Mouse (Mus musculus) forebrain, embryonic 13.5 days (tissue): ENCODE data around the gene Txndc9. TPM values are rescaled to one million over a fixed set of nuclear protein-coding genes. Genes with fewer than 3 reads are reported as not detected.

Experiments used
- ATAC-seq: fragments of 200-750 bp; cut with Nextera tagmentation; 2 replicates; pipeline ENCODE4 v1.8.0; 2017
- H3K27ac ChIP-seq: fragments of 300-500 bp; sonication (generic); 2 replicates; pipeline ENCODE4 v1.5.1; 2015; ENCODE audit warnings: inconsistent platforms, mild to moderate bottlenecking, moderate library complexity
- H3K27me3 ChIP-seq: fragments of 300-500 bp; sonication (generic); 2 replicates; pipeline ENCODE4 v1.6.1; 2015; ENCODE audit warnings: mild to moderate bottlenecking, inconsistent platforms
- H3K36me3 ChIP-seq: fragments of 300-500 bp; sonication (generic); 2 replicates; pipeline ENCODE4 v1.6.1; 2015; ENCODE audit warnings: mild to moderate bottlenecking, inconsistent platforms; ENCODE audit not compliant: poor library complexity, severe bottlenecking
- H3K4me1 ChIP-seq: fragments of 300-500 bp; sonication (generic); 2 replicates; pipeline ENCODE4 v1.6.1; 2015; ENCODE audit warnings: inconsistent platforms
- H3K4me2 ChIP-seq: fragments of 300-500 bp; sonication (generic); 2 replicates; pipeline ENCODE4 v1.6.1; 2015; ENCODE audit warnings: inconsistent platforms, mild to moderate bottlenecking, moderate library complexity
- H3K4me3 ChIP-seq: fragments of 300-500 bp; sonication (generic); 2 replicates; pipeline ENCODE4 v1.5.1; 2015; ENCODE audit warnings: mild to moderate bottlenecking, inconsistent platforms
- H3K9ac ChIP-seq: fragments of 300-500 bp; sonication (generic); 2 replicates; pipeline ENCODE4 v1.6.1; 2015; ENCODE audit warnings: mild to moderate bottlenecking, inconsistent platforms
- H3K9me3 ChIP-seq: fragments of 300-500 bp; sonication (generic); replicated peaks from 2 replicates; pipeline ENCODE4 v1.6.1; 2016; ENCODE audit warnings: inconsistent platforms
- WGBS: fragments of 180-500 bp; shearing (Covaris S2); methylation state at CpG from one replicate; pipeline ENCODE4 v1.1.7; 2015; 5-methylcytosine and 5-hydroxymethylcytosine counted together
- polyA plus RNA-seq: library from polyadenylated mRNA; unstranded; fragments of >200 nt; fragmentation: Nextera tagmentation; extraction: Ambion mirVana; gene quantifications from 2 replicates; pipeline ENCODE4 v1.2.1, GENCODE M21; 2015

The Txndc9 gene
- 162 and 167 TPM in 2 replicates for polyA plus RNA-seq

- Histone ChIP-seq H3K9me3 (no peaks in the 10 kb centered on the region), H3K9ac (peak within 1 kb of the TSS; percentile 95), H3K27ac (peak within 1 kb of the TSS; percentile 93), H3K27me3 (no peaks in the 10 kb centered on the region), H3K4me2 (peak within 1 kb of the TSS; percentile 81), H3K4me3 (peak within 1 kb of the TSS; percentile 96), H3K36me3 (peaks cover 28% of the 10 kb centered on the region), H3K4me1 (peaks cover 24% of the 10 kb centered on the region)
- WGBS = 0% methylated on average over 50 of the region's 50 CpGs
- peak; percentile 92 for ATAC-seq
Observed at GRCm38 (mm10) chr1:37997867-37998266, at the start of gene Txndc9, which contains the start of gene Eif5b. Gene Txndc9, minus strand, starts transcription at chr1:37997893. Gene Eif5b, plus strand, starts transcription at chr1:37998010.

GRCm38 (mm10) chr1:38038898-38039297 is 41.2 kb upstream of the Txndc9 start:
- no peak overlapping the region for H3K4me2 ChIP-seq
- H3K4me3 ChIP-seq = no peak overlapping the region
- H3K27me3 ChIP-seq = no peaks in the 10 kb centered on the region
- 91% methylated on average over 2 of the region's 2 CpGs for WGBS
- H3K36me3 ChIP-seq = peaks cover 77% of the 10 kb centered on the region
- no peak for ATAC-seq
- H3K9me3 ChIP-seq = no peaks in the 10 kb centered on the region; the same call in 1 of the 2 replicates
- H3K4me1 ChIP-seq = no peaks in the 10 kb centered on the region
- no peak overlapping the region for H3K9ac ChIP-seq
- no peak overlapping the region for H3K27ac ChIP-seq

GRCm38 (mm10) chr1:38037375-38037774 is 39.7 kb upstream of the Txndc9 start:
- 93% methylated on average over 5 of the region's 5 CpGs for whole genome bisulfite sequencing
- no peak for ATAC-seq
- H3K9ac ChIP-seq = no peak overlapping the region
- H3K36me3 ChIP-seq = peaks cover 83% of the 10 kb centered on the region
- no peak overlapping the region for H3K27ac ChIP-seq
- no peaks in the 10 kb centered on the region for H3K27me3 ChIP-seq
- H3K9me3 ChIP-seq = no peaks in the 10 kb centered on the region; the same call in 1 of the 2 replicates
- no peaks in the 10 kb centered on the region for H3K4me1 ChIP-seq
- no peak overlapping the region for H3K4me3 ChIP-seq
- no peak overlapping the region for H3K4me2 ChIP-seq

GRCm38 (mm10) chr1:38035521-38035920 is 37.8 kb upstream of the Txndc9 start:
- Histone ChIP-seq H3K4me2 (no peak overlapping the region), H3K27me3 (no peaks in the 10 kb centered on the region), H3K36me3 (peaks cover 74% of the 10 kb centered on the region), H3K4me3 (no peak overlapping the region), H3K9ac (no peak overlapping the region), H3K4me1 (no peaks in the 10 kb centered on the region), H3K9me3 (no peaks in the 10 kb centered on the region), H3K27ac (no peak overlapping the region)
- 92% methylated on average over 4 of the region's 4 CpGs for WGBS
- no peak for ATAC-seq

- Histone ChIP-seq H3K36me3 (peaks cover 46% of the 10 kb centered on the region), H3K4me3 (no peak overlapping the region), H3K4me1 (no peaks in the 10 kb centered on the region), H3K27ac (no peak overlapping the region), H3K4me2 (no peak overlapping the region), H3K27me3 (no peaks in the 10 kb centered on the region), H3K9ac (no peak overlapping the region), H3K9me3 (no peaks in the 10 kb centered on the region)
- WGBS = 96% methylated on average over 5 of the region's 5 CpGs
- no peak for ATAC-seq
Observed at GRCm38 (mm10) chr1:38031391-38031790, 33.7 kb upstream of the Txndc9 start.

GRCm38 (mm10) chr1:38027301-38027700 is 29.6 kb upstream of the Txndc9 start:
- no peak overlapping the region for H3K4me2 ChIP-seq
- ATAC-seq = no peak
- no peak overlapping the region for H3K4me3 ChIP-seq
- no peaks in the 10 kb centered on the region for H3K4me1 ChIP-seq
- 94% methylated on average over 7 of the region's 7 CpGs for WGBS
- peaks cover 40% of the 10 kb centered on the region for H3K36me3 ChIP-seq
- H3K9me3 ChIP-seq = no peaks in the 10 kb centered on the region
- H3K27me3 ChIP-seq = no peaks in the 10 kb centered on the region
- no peak overlapping the region for H3K27ac ChIP-seq
- no peak overlapping the region for H3K9ac ChIP-seq

- Histone ChIP-seq H3K27me3 (no peaks in the 10 kb centered on the region), H3K4me2 (no peak overlapping the region), H3K4me1 (no peaks in the 10 kb centered on the region), H3K4me3 (no peak overlapping the region), H3K9ac (no peak overlapping the region), H3K9me3 (no peaks in the 10 kb centered on the region), H3K36me3 (peaks cover 19% of the 10 kb centered on the region), H3K27ac (no peak overlapping the region)
- 98% methylated on average over 2 of the region's 2 CpGs for WGBS
- no peak for ATAC-seq
Observed at GRCm38 (mm10) chr1:38014551-38015203, 17.0 kb upstream of the Txndc9 start.

- no peak overlapping the region for H3K27ac ChIP-seq
- ATAC-seq = no peak
- no peak overlapping the region for H3K4me2 ChIP-seq
- no peaks in the 10 kb centered on the region for H3K9me3 ChIP-seq
- no peak overlapping the region for H3K4me3 ChIP-seq
- no peaks in the 10 kb centered on the region for H3K27me3 ChIP-seq
- no peaks in the 10 kb centered on the region for H3K4me1 ChIP-seq
- H3K36me3 ChIP-seq = no peaks in the 10 kb centered on the region
- no peak overlapping the region for H3K9ac ChIP-seq
Observed at GRCm38 (mm10) chr1:38012509-38012908, 14.8 kb upstream of the Txndc9 start.

GRCm38 (mm10) chr1:38012104-38012503 is 14.4 kb upstream of the Txndc9 start:
- Histone ChIP-seq H3K4me3 (no peak overlapping the region), H3K4me1 (no peaks in the 10 kb centered on the region), H3K27me3 (no peaks in the 10 kb centered on the region), H3K9me3 (no peaks in the 10 kb centered on the region), H3K36me3 (no peaks in the 10 kb centered on the region), H3K27ac (no peak overlapping the region), H3K9ac (no peak overlapping the region), H3K4me2 (no peak overlapping the region)
- 87% methylated on average over 3 of the region's 3 CpGs for WGBS
- ATAC-seq = no peak

GRCm38 (mm10) chr1:38011647-38012046 is 14.0 kb upstream of the Txndc9 start:
- 81% methylated on average over 6 of the region's 6 CpGs for WGBS
- Histone ChIP-seq H3K9me3 (no peaks in the 10 kb centered on the region), H3K36me3 (no peaks in the 10 kb centered on the region), H3K4me3 (no peak overlapping the region), H3K27ac (no peak overlapping the region), H3K9ac (no peak overlapping the region), H3K27me3 (no peaks in the 10 kb centered on the region), H3K4me1 (no peaks in the 10 kb centered on the region), H3K4me2 (no peak overlapping the region)
- ATAC-seq = no peak

- H3K27me3 ChIP-seq = no peaks in the 10 kb centered on the region
- no peak overlapping the region for H3K9ac ChIP-seq
- H3K4me2 ChIP-seq = no peak overlapping the region
- H3K36me3 ChIP-seq = no peaks in the 10 kb centered on the region
- no peak overlapping the region for H3K4me3 ChIP-seq
- ATAC-seq = no peak
- no peak overlapping the region for H3K27ac ChIP-seq
- H3K4me1 ChIP-seq = no peaks in the 10 kb centered on the region
- WGBS = 78% methylated on average over 3 of the region's 3 CpGs
- no peaks in the 10 kb centered on the region for H3K9me3 ChIP-seq
Observed at GRCm38 (mm10) chr1:38006741-38007140, 9.0 kb upstream of the Txndc9 start.

- Histone ChIP-seq H3K9ac (no peak overlapping the region), H3K4me3 (no peak overlapping the region), H3K27me3 (no peaks in the 10 kb centered on the region), H3K4me2 (no peak overlapping the region), H3K36me3 (no peaks in the 10 kb centered on the region), H3K9me3 (no peaks in the 10 kb centered on the region), H3K27ac (no peak overlapping the region), H3K4me1 (peaks cover 16% of the 10 kb centered on the region)
- no peak for ATAC-seq
- WGBS = 94% methylated on average over 3 of the region's 3 CpGs
Observed at GRCm38 (mm10) chr1:38003046-38003445, 5.4 kb upstream of the Txndc9 start.

GRCm38 (mm10) chr1:38001956-38002355 is 4.3 kb upstream of the Txndc9 start:
- H3K27ac ChIP-seq = no peak overlapping the region
- ATAC-seq = no peak
- WGBS = 97% methylated on average over 9 of the region's 9 CpGs

More at GRCm38 (mm10) chr1:38001956-38002355, 4.3 kb upstream of the Txndc9 start:
- Histone ChIP-seq H3K27me3 (no peaks in the 10 kb centered on the region), H3K4me1 (peaks cover 16% of the 10 kb centered on the region), H3K4me2 (no peak overlapping the region), H3K36me3 (no peaks in the 10 kb centered on the region), H3K4me3 (no peak overlapping the region), H3K9me3 (no peaks in the 10 kb centered on the region), H3K9ac (no peak overlapping the region)
